Mouse (Mus musculus): ENCODE measurements at regions not wholly inside any gene's neighbourhood (a gene's known extent, or its start where the extent isn't known, plus 50 kb on each side); places are given as distances from the start of the nearest gene placed in this dataset.

GRCm38 (mm10) chr19:21146860-21147390, 125.2 kb upstream of the Zfand5 start:
- DNase-seq (ENCODE audit: low read depth, low spot score), result no peak

- peak; percentile 43 for DNase-seq (ENCODE audit: low read depth, low spot score)
Measured at GRCm38 (mm10) chr19:21144659-21145283, 127.3 kb upstream of the Zfand5 start.

- DNase-seq (ENCODE audit: low read depth, low spot score), result no peak
Measured at GRCm38 (mm10) chr19:21143970-21144595, 128.0 kb upstream of the Zfand5 start.

- no peak for DNase-seq (ENCODE audit: low read depth, low spot score)
Measured at GRCm38 (mm10) chr19:21140456-21140855, 131.6 kb upstream of the Zfand5 start.

DNA sequence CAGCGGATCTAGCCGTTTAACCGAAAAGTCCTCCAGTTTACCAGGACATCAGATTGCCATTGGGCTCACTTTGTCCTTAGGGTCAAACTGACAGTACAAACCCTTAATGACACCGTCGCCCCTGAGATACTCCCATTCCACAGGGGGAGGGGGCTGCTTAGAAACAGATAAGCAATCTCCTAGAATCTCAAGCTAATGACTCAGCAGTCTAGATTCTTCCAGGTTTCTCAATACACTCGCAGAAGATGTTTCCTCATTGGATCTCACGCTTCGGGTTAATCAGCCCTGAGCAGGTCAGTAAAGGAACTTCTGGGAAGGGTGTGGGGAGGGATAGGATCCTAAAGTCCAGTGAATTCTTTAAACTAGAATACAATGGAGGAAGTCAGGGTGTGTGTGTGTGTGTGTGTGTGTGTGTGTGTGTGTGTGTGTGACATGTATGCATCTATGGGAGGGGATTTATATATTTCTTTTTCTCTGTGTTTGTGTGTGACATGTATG, 133.0 kb upstream of the Zfand5 start:
- no peak for DNase-seq (ENCODE audit: low read depth, low spot score)

DNA sequence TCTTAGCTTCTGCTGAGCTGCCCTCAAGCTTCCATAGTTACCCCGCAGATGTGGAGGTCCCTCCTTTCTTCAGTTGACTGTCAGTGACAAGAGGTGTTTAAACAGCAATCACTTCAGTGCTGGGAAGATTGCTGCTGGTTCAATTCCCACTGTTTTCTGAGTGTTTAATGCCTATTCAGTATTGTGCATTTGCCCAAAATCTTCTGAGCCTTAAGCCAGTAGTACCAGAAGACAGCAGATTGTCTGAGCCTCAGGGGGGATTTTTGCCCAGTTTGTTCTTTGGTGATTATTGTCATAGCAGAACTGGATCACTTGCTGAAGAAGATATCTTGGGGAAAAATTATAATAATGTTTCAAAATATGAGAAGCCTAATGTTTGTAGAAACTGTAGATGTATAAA, 135.3 kb upstream of the Zfand5 start:
- no peak for DNase-seq (ENCODE audit: low read depth, low spot score)

- no peak for DNase-seq (ENCODE audit: low read depth, low spot score)
Measured at GRCm38 (mm10) chr19:21135998-21136380, 136.1 kb upstream of the Zfand5 start.

GRCm38 (mm10) chr19:21135297-21135997, 136.6 kb upstream of the Zfand5 start:
- DNase-seq (ENCODE audit: low read depth, low spot score), result no peak

DNA sequence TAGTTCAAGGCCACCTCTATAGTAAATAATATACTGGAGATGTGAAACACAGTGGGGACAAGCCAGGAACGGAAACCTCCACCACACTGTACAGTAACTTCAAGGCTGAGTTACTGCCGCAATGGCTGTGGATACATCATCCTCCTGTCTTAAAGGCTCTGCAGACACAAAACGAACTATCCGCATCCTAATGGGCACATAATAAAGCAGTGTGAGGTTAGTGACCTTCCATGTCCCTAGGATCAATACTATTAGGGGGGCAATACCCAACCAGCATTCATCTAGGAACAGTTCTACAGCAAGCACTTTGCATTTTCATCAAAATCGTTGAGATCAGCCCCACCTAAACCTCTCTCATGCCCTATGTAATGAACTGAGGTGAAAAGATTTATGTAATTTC, 142.4 kb upstream of the Zfand5 start:
- DNase-seq (ENCODE audit: low read depth, low spot score), result no peak

DNA sequence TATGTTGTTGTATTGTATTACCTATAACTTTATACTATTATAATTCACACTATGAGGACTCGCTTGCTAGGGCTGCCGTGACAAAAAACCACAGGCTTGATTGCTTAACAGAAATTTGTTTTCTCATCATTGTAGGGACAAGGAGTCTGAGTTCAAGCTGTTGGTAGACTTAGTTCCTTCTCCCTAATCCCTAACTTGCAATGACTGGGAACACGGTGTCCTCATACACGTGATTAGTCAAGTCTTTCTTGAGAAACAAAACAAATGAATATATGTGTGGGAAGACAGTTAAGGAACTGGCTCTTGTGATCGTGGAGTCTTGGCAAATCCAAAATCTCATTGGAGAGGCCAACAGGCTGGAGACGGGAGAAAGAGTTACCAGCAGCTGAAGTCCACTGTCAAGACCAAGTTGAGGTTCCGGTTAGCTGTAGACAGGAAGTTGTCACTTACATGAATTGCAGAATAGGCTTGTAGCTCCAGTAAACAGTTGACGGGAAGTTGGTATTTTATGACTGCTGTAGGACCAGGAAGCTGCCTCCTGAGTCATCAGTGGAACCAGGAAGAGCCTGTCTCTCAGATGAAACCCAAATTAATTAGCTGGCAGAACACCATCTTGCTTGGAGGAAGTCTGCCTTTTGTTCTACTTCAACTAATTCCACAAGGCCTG, 144.9 kb upstream of the Zfand5 start:
- no peak for DNase-seq (ENCODE audit: low read depth, low spot score)

DNA sequence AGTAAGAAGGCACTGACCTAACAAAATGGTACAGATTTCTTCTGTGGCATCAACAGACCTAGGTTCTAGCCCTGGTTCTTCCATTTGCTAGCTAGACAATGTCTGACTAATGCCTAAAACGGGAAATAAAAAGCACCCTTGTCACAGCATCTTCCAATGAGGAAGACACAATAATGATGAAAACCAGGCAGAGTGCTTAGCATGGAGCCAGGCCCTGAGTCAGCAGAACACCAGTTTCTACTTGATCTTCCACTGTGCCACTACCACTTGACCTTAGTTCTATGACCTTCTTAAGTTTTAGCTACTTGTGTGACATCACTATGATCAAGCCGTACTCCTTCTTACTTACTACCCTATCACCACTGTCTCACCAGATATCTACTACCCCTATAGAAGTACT, 145.4 kb upstream of the Zfand5 start:
- DNase-seq (ENCODE audit: low read depth, low spot score), result no peak

GRCm38 (mm10) chr19:21119477-21119876, 152.6 kb upstream of the Zfand5 start:
- DNase-seq (ENCODE audit: low read depth, low spot score), result no peak

GRCm38 (mm10) chr19:21118782-21119181, 153.3 kb upstream of the Zfand5 start:
- DNase-seq (ENCODE audit: low read depth, low spot score), result no peak

- no peak for DNase-seq (ENCODE audit: low read depth, low spot score)
Measured at GRCm38 (mm10) chr19:21115693-21116092, 156.4 kb upstream of the Zfand5 start.

DNA sequence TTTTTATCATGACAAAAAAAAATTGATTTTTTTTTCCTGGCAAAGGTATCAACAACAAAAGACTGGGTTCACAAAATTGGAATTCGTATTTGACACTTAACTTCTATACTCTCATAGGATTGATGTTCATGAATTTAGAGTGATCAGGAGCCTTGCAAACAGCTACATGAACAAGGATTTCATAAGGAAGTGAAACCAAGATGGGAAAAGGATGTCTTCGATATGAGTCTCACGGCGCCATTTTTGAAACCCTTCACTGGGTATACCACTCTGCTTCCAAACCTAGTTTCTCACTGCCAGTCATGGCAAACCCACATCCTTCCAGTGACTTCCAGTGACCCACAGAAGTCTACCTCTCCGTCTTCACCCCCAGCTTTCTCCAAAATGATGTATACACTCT, 157.8 kb upstream of the Tmc1 start:
- DNase-seq (ENCODE audit: low read depth, low spot score), result no peak

GRCm38 (mm10) chr19:21108311-21108710, 154.3 kb upstream of the Tmc1 start:
- DNase-seq (ENCODE audit: low read depth, low spot score), result no peak

DNA sequence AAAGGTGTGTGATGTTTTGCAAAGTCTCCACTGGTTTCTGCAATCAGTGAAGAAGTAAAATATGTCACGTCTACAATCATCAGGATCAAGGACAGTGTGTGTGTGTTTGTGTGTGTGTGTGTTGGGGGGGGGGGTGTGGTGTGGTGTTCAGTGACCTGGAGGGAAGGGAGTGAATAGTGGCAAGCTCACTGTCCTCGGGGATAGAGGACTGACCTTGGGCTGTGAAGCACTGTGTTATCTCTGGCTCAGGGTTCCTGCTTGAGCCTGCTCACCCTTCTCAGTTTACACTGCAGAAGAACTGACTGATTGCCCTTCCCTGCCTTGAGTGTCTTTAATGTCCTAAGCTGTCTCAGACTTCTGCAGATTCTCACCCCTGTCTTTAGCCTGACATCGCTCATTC, 153.7 kb upstream of the Tmc1 start:
- no peak for DNase-seq (ENCODE audit: low read depth, low spot score)

GRCm38 (mm10) chr19:21107275-21107674, 153.3 kb upstream of the Tmc1 start:
- DNase-seq (ENCODE audit: low read depth, low spot score), result no peak

DNA sequence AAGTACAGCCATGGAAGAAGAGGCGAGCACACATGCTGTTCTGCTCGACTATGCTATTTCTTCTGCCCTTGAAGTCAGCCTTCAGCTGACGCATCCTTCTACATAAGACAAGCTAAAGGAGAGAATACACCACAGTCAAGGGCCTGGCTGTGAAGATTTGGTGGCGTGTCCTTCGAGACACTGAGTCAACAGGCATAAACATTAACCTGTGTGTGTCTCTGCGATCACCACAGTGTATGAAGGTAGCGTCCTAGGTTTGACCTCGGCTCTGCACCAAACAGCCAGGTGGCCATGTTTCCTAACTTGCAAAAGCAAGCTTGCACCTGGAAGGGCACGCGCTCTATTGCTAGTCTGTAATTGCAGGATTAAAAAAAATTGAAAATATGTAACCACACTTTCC, 152.8 kb upstream of the Tmc1 start:
- DNase-seq (ENCODE audit: low read depth, low spot score), result no peak

DNA sequence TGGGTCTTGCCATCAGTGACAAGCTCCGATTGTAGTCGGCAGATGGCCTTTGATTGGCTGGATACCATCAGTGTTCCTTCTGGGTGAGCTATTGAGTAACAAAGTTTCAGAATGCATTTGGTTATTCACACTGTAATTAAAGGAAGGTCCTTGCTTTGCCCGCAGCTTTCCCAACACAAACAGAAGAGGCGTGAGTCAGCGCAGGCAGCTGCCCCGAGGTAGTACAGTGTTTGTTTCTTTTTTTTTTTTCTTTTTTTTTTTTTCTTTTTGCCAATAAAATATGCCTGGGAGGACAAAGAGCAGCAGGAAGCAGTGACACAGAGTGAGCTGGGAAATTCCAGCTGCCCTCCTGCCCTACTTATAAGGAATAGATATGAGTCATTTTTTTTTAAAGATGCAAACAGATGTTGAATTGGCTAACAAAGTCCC, 152.3 kb upstream of the Tmc1 start:
- DNase-seq (ENCODE audit: low read depth, low spot score), result no peak

DNA sequence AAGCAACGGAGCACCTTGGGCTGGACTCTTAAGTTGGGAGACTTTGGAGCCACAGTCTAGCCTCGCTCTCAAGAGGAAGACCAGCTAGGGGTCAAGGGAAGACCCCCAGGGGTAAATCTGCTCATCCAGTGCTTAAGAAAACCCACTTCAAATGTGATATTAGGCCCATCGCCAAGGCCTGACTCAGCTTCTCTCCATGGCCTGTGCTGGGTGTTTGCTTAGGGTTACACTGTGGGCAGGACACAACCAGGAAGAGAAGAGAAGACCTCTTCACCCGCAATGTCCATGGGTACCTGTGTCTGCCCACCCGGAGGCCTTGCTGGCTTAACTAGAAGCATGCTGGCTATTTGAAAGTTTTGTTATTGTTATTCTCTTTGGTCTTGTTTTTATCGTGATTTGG, 151.0 kb upstream of the Tmc1 start:
- no peak for DNase-seq (ENCODE audit: low read depth, low spot score)

GRCm38 (mm10) chr19:21104462-21104936, 150.5 kb upstream of the Tmc1 start:
- DNase-seq (ENCODE audit: low read depth, low spot score), result no peak
